ENCODE assay signal across 8 mouse cellular contexts in the genomic region with DNA sequence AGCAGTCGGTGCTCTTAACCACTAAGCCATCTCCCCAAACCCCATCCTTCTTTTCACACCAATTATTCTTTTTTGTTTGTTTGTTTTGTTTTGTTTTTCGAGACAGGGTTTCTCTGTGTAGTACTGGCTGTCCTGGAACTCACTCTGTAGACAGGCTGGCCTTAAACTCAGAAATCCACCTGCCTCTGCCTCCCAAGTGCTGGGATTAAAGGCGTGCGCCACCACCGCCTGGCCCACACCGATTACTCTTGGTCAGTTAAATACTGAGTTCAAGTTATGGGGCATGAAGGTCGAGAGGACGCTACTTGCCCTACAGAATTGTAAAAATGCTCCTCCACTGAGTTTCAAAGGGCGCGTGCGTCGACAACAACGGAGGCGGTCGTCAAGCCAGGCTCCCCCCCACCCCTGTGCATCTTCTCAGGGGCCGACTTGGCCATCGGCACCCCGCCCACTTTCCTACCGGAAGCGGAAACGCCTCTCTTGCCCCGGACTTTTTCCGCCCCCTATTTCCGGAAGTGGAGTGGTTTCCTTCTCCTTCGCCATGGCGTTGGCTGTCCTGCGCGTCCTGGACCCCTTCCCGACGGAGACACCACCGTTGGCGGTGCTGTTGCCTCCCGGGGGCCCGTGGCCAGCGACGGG. TPM values are rescaled to one million over a fixed set of nuclear protein-coding genes. Genes with fewer than 3 reads are reported as not detected.
DNase-seq lines count a peak whose midpoint lies in the region; ATAC-seq and TF ChIP-seq lines count a peak whose summit lies in the region.

A gene (plus strand): TSS at position 505 of the 639 bp plus-strand sequence.

- H3K27me3 ChIP-seq in E14TG2a.4 (ENCODE audit: insufficient read depth, low read length): peaks cover 10% of the 10 kb centered on the region; the same call in 1 of the 2 replicates
- no peaks in the 10 kb centered on the region for H3K27me3 ChIP-seq in forebrain, embryonic 13.5 days
- no peaks in the 10 kb centered on the region for H3K27me3 ChIP-seq in liver, postnatal 0 days (ENCODE audit: insufficient read depth, low read length)
- H3K27me3 ChIP-seq in neural tube, embryonic 14.5 days (ENCODE audit: control insufficient read depth, insufficient read depth, low read length): no peaks in the 10 kb centered on the region; the same call in 1 of the 2 replicates

- 9% methylated on average over 34 of the region's 36 CpGs for WGBS in forebrain, embryonic 13.5 days
- 5% methylated on average over 36 of the region's 36 CpGs for WGBS in large intestine, adult 2 months
- WGBS in liver, postnatal 0 days (ENCODE audit: insufficient replicate concordance): 9% methylated on average over 36 of the region's 36 CpGs
- 7% methylated on average over 36 of the region's 36 CpGs for WGBS in neural tube, embryonic 14.5 days

- H3K36me3 ChIP-seq in E14TG2a.4 (ENCODE audit: insufficient read depth, low read length): peaks cover 28% of the 10 kb centered on the region
- H3K36me3 ChIP-seq in forebrain, embryonic 13.5 days (ENCODE audit: poor library complexity, severe bottlenecking): peaks cover 30% of the 10 kb centered on the region
- H3K36me3 ChIP-seq in liver, postnatal 0 days (replicated peaks; ENCODE audit: insufficient read depth, low read length): peaks cover 16% of the 10 kb centered on the region
- H3K36me3 ChIP-seq in neural tube, embryonic 14.5 days (ENCODE audit: control insufficient read depth, insufficient read depth, low read length): peaks cover 5% of the 10 kb centered on the region; the same call in 1 of the 2 replicates

- H3K27ac ChIP-seq in forebrain, embryonic 13.5 days: peak within 1 kb of the TSS; percentile 55
- peak within 1 kb of the TSS; percentile 89 for H3K27ac ChIP-seq in liver, postnatal 0 days (ENCODE audit: low read depth)
- H3K27ac ChIP-seq in neural tube, embryonic 14.5 days (ENCODE audit: low read depth, low read length): peak within 1 kb of the TSS; percentile 75; the same call in 1 of the 2 replicates

- peak; percentile 35; the same call in 1 of the 2 replicates for TF ChIP-seq EP300 in liver, postnatal 0 days (IDR thresholded peaks at IDR 0.05; ENCODE audit: low read depth)

- intact Hi-C loops in heart, postnatal 10 days (cut with DNase I): no loop called here

- peak within 1 kb of the TSS; percentile 91 for H3K9ac ChIP-seq in forebrain, embryonic 13.5 days
- peak within 1 kb of the TSS; percentile 98 for H3K9ac ChIP-seq in liver, postnatal 0 days (replicated peaks)
- peak within 1 kb of the TSS; percentile 81 for H3K9ac ChIP-seq in neural tube, embryonic 14.5 days (replicated peaks; ENCODE audit: low read depth, low read length)

- no peak for TF ChIP-seq CTCF in E14TG2a.4 (conservative IDR thresholded peaks at IDR 0.05; ENCODE audit: low read length)
- peak; percentile 19; the same call in 1 of the 2 replicates for TF ChIP-seq CTCF in liver, postnatal 0 days (IDR thresholded peaks at IDR 0.05; ENCODE audit: low read depth)

- no peaks in the 10 kb centered on the region for H3K9me3 ChIP-seq in E14TG2a.4 (ENCODE audit: low read length)
- no peaks in the 10 kb centered on the region for H3K9me3 ChIP-seq in forebrain, embryonic 13.5 days (replicated peaks)
- no peaks in the 10 kb centered on the region for H3K9me3 ChIP-seq in liver, postnatal 0 days (ENCODE audit: low read length)
- no peaks in the 10 kb centered on the region for H3K9me3 ChIP-seq in neural tube, embryonic 14.5 days (ENCODE audit: control insufficient read depth, low read length)

- peak; percentile 88 for DNase-seq in c-Kit-positive CD71-positive TER-119-positive erythroid progenitor cells, embryonic 14.5 days (ENCODE audit: low spot score)
- DNase-seq in heart, postnatal 10 days: peak; percentile 96 to 97
- DNase-seq in large intestine, adult 2 months (ENCODE audit: low read depth, low spot score): peak; percentile 84
- DNase-seq in liver, postnatal 0 days: peak; percentile 93
- DNase-seq in testis, postnatal 10 days (ENCODE audit: low spot score): peak; percentile 94

- peak within 1 kb of the TSS; percentile 97 for H3K4me2 ChIP-seq in forebrain, embryonic 13.5 days
- peak within 1 kb of the TSS; percentile 75 for H3K4me2 ChIP-seq in liver, postnatal 0 days (ENCODE audit: low read depth, low read length)
- peak within 1 kb of the TSS; percentile 99 for H3K4me2 ChIP-seq in neural tube, embryonic 14.5 days (ENCODE audit: low read depth, low read length)

- H3K4me3 ChIP-seq in E14TG2a.4 (replicated peaks; ENCODE audit: low read length): peak within 1 kb of the TSS; percentile 98
- H3K4me3 ChIP-seq in forebrain, embryonic 13.5 days: peak within 1 kb of the TSS; percentile 91
- peak within 1 kb of the TSS; percentile 100 for H3K4me3 ChIP-seq in liver, postnatal 0 days (ENCODE audit: low read depth, low read length)
- H3K4me3 ChIP-seq in neural tube, embryonic 14.5 days (ENCODE audit: low read depth, low read length): peak within 1 kb of the TSS; percentile 97

- peaks cover 44% of the 10 kb centered on the region for H3K4me1 ChIP-seq in E14TG2a.4 (replicated peaks; ENCODE audit: low read depth, low read length)
- H3K4me1 ChIP-seq in forebrain, embryonic 13.5 days: peaks cover 23% of the 10 kb centered on the region
- H3K4me1 ChIP-seq in liver, postnatal 0 days (ENCODE audit: insufficient read depth): peaks cover 11% of the 10 kb centered on the region
- H3K4me1 ChIP-seq in neural tube, embryonic 14.5 days (ENCODE audit: control insufficient read depth, insufficient read depth, low read length): peaks cover 13% of the 10 kb centered on the region; the same call in 1 of the 2 replicates

- ATAC-seq in forebrain, embryonic 13.5 days: peak; percentile 94
- peak; percentile 89 for ATAC-seq in liver, postnatal 0 days
- ATAC-seq in neural tube, embryonic 14.5 days (ENCODE audit: low read depth): peak; percentile 90

RNA-seq across cellular contexts. Expression of the gene that starts here (rescaled TPM):
- polyA plus RNA-seq in forebrain, embryonic 13.5 days (2015; fragmentation: Nextera tagmentation; extraction: Ambion mirVana): 18.9 and 21.3 TPM in 2 replicates
- 10 to 100 TPM; 18.9 to 19.9 TPM for total RNA-seq in heart, postnatal 10 days (2021)
- polyA plus RNA-seq in large intestine, adult 2 months (2012; rRNA removed): 46.8 and 49.9 TPM in 2 replicates
- polyA plus RNA-seq in liver, postnatal 0 days (2015; fragmentation: Nextera tagmentation; extraction: Ambion mirVana): 11.6 and 12.6 TPM in 2 replicates
- polyA plus RNA-seq in neural tube, embryonic 14.5 days (2014; fragmentation: Nextera tagmentation; extraction: Ambion mirVana): 18.2 and 22.1 TPM in 2 replicates

Comparison
In these comparisons a context has a peak if more than half of its experiments do, and no peak if none do; other contexts are left out.
1. Peak in every context shown above with its lines: DNase-seq, ATAC-seq, H3K4me3 ChIP-seq and H3K27ac ChIP-seq.